Mouse (Mus musculus) megakaryocyte, embryonic 14.5 days (primary cell): Measurements from ENCODE around the gene 4930562C15Rik. TPM values are rescaled to one million over a fixed set of nuclear protein-coding genes. Genes with fewer than 3 reads are reported as not detected.

Source experiments
- H3K27me3 ChIP-seq: replicated peaks from 2 replicates; pipeline ENCODE3; 2012; ENCODE audit warnings: inconsistent platforms
- H3K36me3 ChIP-seq: replicated peaks from 2 replicates; pipeline ENCODE3; 2012; ENCODE audit warnings: low read length, inconsistent platforms, mixed read lengths
- H3K4me1 ChIP-seq: 2 replicates; pipeline ENCODE4 v1.6.1; 2012; ENCODE audit warnings: inconsistent platforms
- H3K4me3 ChIP-seq: replicated peaks from 2 replicates; pipeline ENCODE3; 2012; ENCODE audit warnings: moderate library complexity, mild to moderate bottlenecking, inconsistent platforms
- H3K9me3 ChIP-seq: 2 replicates; pipeline ENCODE4 v1.6.1; 2012; ENCODE audit warnings: inconsistent platforms
- FLI1 ChIP-seq: IDR thresholded peaks from 2 replicates; pipeline ENCODE4 v1.6.1; 2012; ENCODE audit warnings: low read length, inconsistent platforms, mixed read lengths
- GATA1 ChIP-seq: IDR thresholded peaks from 3 replicates; pipeline ENCODE4 v1.6.1; 2012; ENCODE audit warnings: mixed read lengths, low read length, inconsistent platforms, borderline replicate concordance
- polyA plus RNA-seq: library from polyadenylated mRNA; stranded (reverse); fragments of >175 nt; gene quantifications from 2 replicates; pipeline ENCODE4 v1.2.3, GENCODE M21; 2012; ENCODE audit warnings: low replicate concordance; ENCODE audit not compliant: insufficient read depth

4930562C15Rik gene
- polyA plus RNA-seq, 1 experiment: not detected

- TF ChIP-seq FLI1 (no peak), GATA1 (no peak)
- Histone ChIP-seq H3K27me3 (peaks cover 14% of the 10 kb centered on the region), H3K36me3 (no peaks in the 10 kb centered on the region)
These were observed 5.8 kb upstream of the 4930562C15Rik start for GRCm38 (mm10) chr16:4829271-4829900.

DNA sequence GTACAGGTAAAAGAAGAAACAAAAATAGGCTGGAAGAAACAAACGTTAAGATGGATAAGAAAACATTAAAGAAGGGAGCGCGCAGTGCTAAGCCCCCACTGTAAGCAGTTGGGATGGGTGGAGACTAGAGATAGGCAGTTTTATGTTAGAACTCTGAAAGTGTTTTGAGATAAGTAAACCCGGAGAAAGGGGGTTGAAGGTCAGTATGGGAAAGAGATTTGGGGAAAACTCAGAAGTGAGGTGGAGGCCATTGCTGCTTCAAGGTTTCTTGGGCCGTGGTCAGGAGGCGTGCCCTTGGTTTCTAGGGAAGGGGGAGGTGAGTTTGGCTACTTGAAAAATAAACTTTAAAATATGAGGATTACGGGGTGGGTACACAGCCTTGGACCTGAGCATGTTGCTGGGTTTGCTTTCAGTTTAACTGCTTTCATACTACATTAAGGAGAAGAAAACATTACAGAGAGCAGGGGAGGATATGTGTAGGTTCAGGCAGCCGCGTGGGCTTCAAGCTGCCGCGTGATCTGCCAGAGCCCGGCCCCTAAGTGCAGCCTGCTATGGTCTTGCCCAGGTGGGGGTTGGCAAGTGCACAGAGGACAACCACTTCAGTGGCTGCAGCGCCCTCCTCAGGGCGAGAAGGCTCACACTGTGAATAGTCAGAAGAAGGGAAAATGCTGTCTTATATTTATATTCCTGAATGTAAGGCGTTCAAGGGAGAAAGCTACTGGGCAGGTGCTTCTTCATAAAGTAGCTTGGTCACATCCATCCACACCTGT is 3.4 kb upstream of the 4930562C15Rik start:
- Histone ChIP-seq H3K36me3 (no peaks in the 10 kb centered on the region), H3K27me3 (peaks cover 21% of the 10 kb centered on the region), H3K4me1 (peaks cover 5% of the 10 kb centered on the region; the same call in 1 of the 2 replicates), H3K9me3 (no peaks in the 10 kb centered on the region), H3K4me3 (no peak overlapping the region)
- TF ChIP-seq GATA1: no peak
- TF ChIP-seq FLI1: no peak

More at GRCm38 (mm10) chr16:4829271-4829900, 5.8 kb upstream of the 4930562C15Rik start:
- H3K9me3 ChIP-seq: peaks cover 3% of the 10 kb centered on the region; the same call in 1 of the 2 replicates
- H3K4me3 ChIP-seq: no peak overlapping the region
- H3K4me1 ChIP-seq: peaks cover 5% of the 10 kb centered on the region; the same call in 1 of the 2 replicates

- Histone ChIP-seq H3K27me3 (peaks cover 19% of the 10 kb centered on the region), H3K4me1 (peaks cover 5% of the 10 kb centered on the region; the same call in 1 of the 2 replicates), H3K9me3 (no peaks in the 10 kb centered on the region), H3K4me3 (no peak overlapping the region), H3K36me3 (no peaks in the 10 kb centered on the region)
- TF ChIP-seq FLI1: no peak
- TF ChIP-seq GATA1: no peak
These were observed 1.4 kb upstream of the 4930562C15Rik start for GRCm38 (mm10) chr16:4833858-4834257.

DNA sequence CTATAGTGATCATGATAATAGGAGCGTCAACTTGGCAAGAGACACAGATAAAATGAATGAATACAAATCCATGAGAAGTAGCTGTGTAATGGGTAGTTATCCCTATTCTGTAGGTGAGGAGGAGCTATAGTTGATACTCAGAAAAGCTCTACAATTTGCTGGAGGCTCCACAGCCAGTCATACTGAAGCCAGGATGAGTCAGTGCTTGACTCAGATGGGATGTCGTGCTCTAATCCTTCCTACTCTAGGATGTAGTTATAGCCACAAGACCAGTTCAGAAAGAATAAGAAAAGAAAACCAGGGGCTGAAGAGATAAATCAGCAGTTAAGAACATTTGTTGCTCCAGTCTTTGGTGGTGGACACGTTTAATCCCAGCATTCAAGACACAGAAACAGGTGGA is 2.4 kb downstream of the 4930562C15Rik start:
- Histone ChIP-seq H3K36me3 (no peaks in the 10 kb centered on the region), H3K4me1 (no peaks in the 10 kb centered on the region; the same call in 1 of the 2 replicates)
- TF ChIP-seq FLI1 (no peak), GATA1 (no peak)

DNA sequence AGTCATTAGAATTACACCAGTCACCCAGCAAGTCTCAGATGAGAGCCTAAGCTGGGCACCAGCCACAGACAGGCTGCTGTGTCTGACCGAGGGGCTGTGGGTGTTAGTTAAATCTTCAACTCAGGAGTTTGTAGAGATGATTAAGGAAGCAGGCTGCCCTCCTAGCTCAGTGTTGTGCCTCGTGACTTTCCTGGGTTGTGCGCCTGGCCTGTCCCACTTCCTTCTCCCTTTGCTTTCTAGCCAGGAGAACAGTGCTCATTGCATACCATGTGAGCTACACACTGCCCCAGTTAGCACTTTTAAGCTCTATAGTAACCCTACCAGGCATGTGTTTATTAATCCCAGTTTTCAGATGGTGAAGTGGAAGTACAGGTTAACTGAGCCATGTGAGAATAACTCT is 4.3 kb downstream of the 4930562C15Rik start:
- TF ChIP-seq GATA1 (no peak), FLI1 (no peak)
- Histone ChIP-seq H3K36me3 (no peaks in the 10 kb centered on the region), H3K4me3 (no peak overlapping the region), H3K9me3 (no peaks in the 10 kb centered on the region), H3K27me3 (peaks cover 27% of the 10 kb centered on the region), H3K4me1 (no peaks in the 10 kb centered on the region; the same call in 1 of the 2 replicates)

More for the DNA sequence above, 2.4 kb downstream of the 4930562C15Rik start:
- Histone ChIP-seq H3K4me3 (no peak overlapping the region), H3K27me3 (peaks cover 34% of the 10 kb centered on the region), H3K9me3 (no peaks in the 10 kb centered on the region)

GRCm38 (mm10) chr16:4840231-4840630 is 5.0 kb downstream of the 4930562C15Rik start:
- Histone ChIP-seq H3K4me3 (no peak overlapping the region), H3K36me3 (no peaks in the 10 kb centered on the region), H3K27me3 (peaks cover 26% of the 10 kb centered on the region), H3K9me3 (no peaks in the 10 kb centered on the region), H3K4me1 (no peaks in the 10 kb centered on the region; the same call in 1 of the 2 replicates)
- no peak for TF ChIP-seq FLI1
- no peak for TF ChIP-seq GATA1

DNA sequence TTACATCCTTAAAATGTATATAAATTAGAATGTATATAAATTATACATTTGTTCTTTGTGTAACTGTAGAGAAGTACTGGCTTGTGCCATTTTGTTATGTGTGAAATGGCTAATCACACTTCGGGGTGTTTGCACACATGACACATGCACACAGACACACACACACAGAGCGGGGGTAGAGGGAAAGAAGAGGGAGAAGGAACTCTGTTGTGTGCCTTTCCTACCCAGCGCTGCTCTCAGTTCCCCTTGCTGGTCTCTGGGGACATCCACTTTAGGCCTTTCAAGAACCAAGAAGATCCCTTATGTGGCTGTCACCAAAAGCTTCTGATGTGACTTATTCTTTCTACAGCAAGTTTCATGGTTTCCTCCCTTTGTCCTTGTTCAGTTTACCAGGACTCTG is 11.8 kb downstream of the 4930562C15Rik start:
- Histone ChIP-seq H3K36me3 (no peaks in the 10 kb centered on the region), H3K4me1 (no peaks in the 10 kb centered on the region; the same call in 1 of the 2 replicates), H3K4me3 (no peak overlapping the region), H3K27me3 (peaks cover 34% of the 10 kb centered on the region), H3K9me3 (no peaks in the 10 kb centered on the region)
- TF ChIP-seq GATA1: no peak
- TF ChIP-seq FLI1: no peak

- no peaks in the 10 kb centered on the region for H3K9me3 ChIP-seq
These were observed 12.9 kb downstream of the 4930562C15Rik start for GRCm38 (mm10) chr16:4848090-4848489.

DNA sequence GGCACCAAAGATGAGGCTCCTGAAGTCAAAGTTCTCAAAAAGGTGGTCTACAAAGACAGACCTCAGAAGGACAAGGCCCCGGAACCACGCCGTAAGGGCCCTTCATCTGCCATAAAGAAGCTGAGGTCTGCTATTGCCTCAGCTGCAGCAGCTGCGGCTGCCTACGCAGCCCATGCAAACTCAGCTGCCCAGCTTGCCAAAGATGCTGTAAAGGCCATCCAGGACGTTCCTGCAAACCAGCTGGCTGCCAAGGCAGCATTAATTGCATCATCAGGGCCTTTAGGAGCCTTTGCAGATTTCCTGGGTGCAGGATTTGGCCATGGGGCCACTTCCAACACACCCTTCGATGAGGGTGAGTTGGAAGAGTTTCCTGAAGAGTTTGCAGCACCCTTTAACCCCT is 15.1 kb downstream of the 4930562C15Rik start:
- Histone ChIP-seq H3K27me3 (peaks cover 45% of the 10 kb centered on the region), H3K36me3 (no peaks in the 10 kb centered on the region), H3K4me1 (no peaks in the 10 kb centered on the region; the same call in 1 of the 2 replicates), H3K9me3 (no peaks in the 10 kb centered on the region), H3K4me3 (no peak overlapping the region)
- TF ChIP-seq GATA1: no peak
- no peak for TF ChIP-seq FLI1

More at GRCm38 (mm10) chr16:4848090-4848489, 12.9 kb downstream of the 4930562C15Rik start:
- H3K27me3 ChIP-seq: peaks cover 34% of the 10 kb centered on the region
- H3K4me1 ChIP-seq: no peaks in the 10 kb centered on the region; the same call in 1 of the 2 replicates
- TF ChIP-seq GATA1 (no peak), FLI1 (no peak)
- H3K4me3 ChIP-seq: no peak overlapping the region
- no peaks in the 10 kb centered on the region for H3K36me3 ChIP-seq

- Histone ChIP-seq H3K9me3 (no peaks in the 10 kb centered on the region), H3K4me3 (no peak overlapping the region), H3K36me3 (no peaks in the 10 kb centered on the region), H3K4me1 (no peaks in the 10 kb centered on the region; the same call in 1 of the 2 replicates), H3K27me3 (peaks cover 51% of the 10 kb centered on the region)
- no peak for TF ChIP-seq FLI1
- TF ChIP-seq GATA1: no peak
These were observed 15.9 kb downstream of the 4930562C15Rik start for GRCm38 (mm10) chr16:4850938-4851628.
